Mouse (Mus musculus): ENCODE measurements around the gene Zg16. TPM values are rescaled to one million over a fixed set of nuclear protein-coding genes. Genes with fewer than 3 reads are reported as not detected.

Gene Zg16
- total RNA-seq, 1 experiment from 2014 or later: not detected

- no peak for ATAC-seq (replicated peaks; ENCODE audit: insufficient number of reproducible peaks, low FRiP score, low TSS enrichment, poor library complexity, severe bottlenecking)
These were observed 72.1 kb downstream of the Zg16 start for GRCm38 (mm10) chr7:127014993-127015392.

- ATAC-seq (replicated peaks; ENCODE audit: insufficient number of reproducible peaks, low FRiP score, low TSS enrichment, poor library complexity, severe bottlenecking): peak; percentile 42
These were observed 72.8 kb downstream of the Zg16 start, which contains the start of gene Mvp for GRCm38 (mm10) chr7:127014320-127014719. Mvp (minus strand) TSS chr7:127014621.

- ATAC-seq (replicated peaks; ENCODE audit: insufficient number of reproducible peaks, low FRiP score, low TSS enrichment, poor library complexity, severe bottlenecking): no peak
These were observed 73.7 kb downstream of the Zg16 start for GRCm38 (mm10) chr7:127013385-127013784.

GRCm38 (mm10) chr7:127012845-127013244 is 74.3 kb downstream of the Zg16 start:
- ATAC-seq (replicated peaks; ENCODE audit: insufficient number of reproducible peaks, low FRiP score, low TSS enrichment, poor library complexity, severe bottlenecking): no peak

- no peak for ATAC-seq (replicated peaks; ENCODE audit: insufficient number of reproducible peaks, low FRiP score, low TSS enrichment, poor library complexity, severe bottlenecking)
These were observed 74.8 kb downstream of the Zg16 start for GRCm38 (mm10) chr7:127012374-127012773.

GRCm38 (mm10) chr7:127011717-127012116 is 75.4 kb downstream of the Zg16 start:
- no peak for ATAC-seq (replicated peaks; ENCODE audit: insufficient number of reproducible peaks, low FRiP score, low TSS enrichment, poor library complexity, severe bottlenecking)

GRCm38 (mm10) chr7:127011051-127011450 is 76.1 kb downstream of the Zg16 start:
- ATAC-seq (replicated peaks; ENCODE audit: insufficient number of reproducible peaks, low FRiP score, low TSS enrichment, poor library complexity, severe bottlenecking): no peak

GRCm38 (mm10) chr7:127009307-127010085 is 77.6 kb downstream of the Zg16 start:
- ATAC-seq (replicated peaks; ENCODE audit: insufficient number of reproducible peaks, low FRiP score, low TSS enrichment, poor library complexity, severe bottlenecking): no peak

GRCm38 (mm10) chr7:127008239-127009019 is 78.7 kb downstream of the Zg16 start:
- ATAC-seq (replicated peaks; ENCODE audit: insufficient number of reproducible peaks, low FRiP score, low TSS enrichment, poor library complexity, severe bottlenecking): peak; percentile 91

- no peak for ATAC-seq (replicated peaks; ENCODE audit: insufficient number of reproducible peaks, low FRiP score, low TSS enrichment, poor library complexity, severe bottlenecking)
These were observed 79.7 kb downstream of the Zg16 start for GRCm38 (mm10) chr7:127007313-127008024.

GRCm38 (mm10) chr7:127004122-127004875 is 82.8 kb downstream of the Zg16 start:
- ATAC-seq (replicated peaks; ENCODE audit: insufficient number of reproducible peaks, low FRiP score, low TSS enrichment, poor library complexity, severe bottlenecking): no peak

- ATAC-seq (replicated peaks; ENCODE audit: insufficient number of reproducible peaks, low FRiP score, low TSS enrichment, poor library complexity, severe bottlenecking): no peak
These were observed 83.5 kb downstream of the Zg16 start for GRCm38 (mm10) chr7:127003620-127004019.

Other genes with a start within 250 kb of the Zg16 start
- not detected in 3 replicates for gene Doc2a, start 239.9 kb downstream of the Zg16 start, total RNA-seq (2017)
- 11.0 to 39.0 TPM (median 11.8 TPM) in 3 replicates for gene Hirip3, start 225.4 kb downstream of the Zg16 start, total RNA-seq (2017)
- gene Ino80e, start 225.0 kb downstream of the Zg16 start, total RNA-seq (2017): 19.2 to 46.1 TPM (median 34.5 TPM) in 3 replicates
- 37.9 to 49.8 TPM (median 38.3 TPM) in 3 replicates for gene Taok2, start 202.6 kb downstream of the Zg16 start, total RNA-seq (2017)
- 37.3 to 57.4 TPM (median 43.2 TPM) in 3 replicates for gene Tmem219, start 164.4 kb downstream of the Zg16 start, total RNA-seq (2017)
- 7.9 to 31.1 TPM (median 16.9 TPM) in 3 replicates for gene Kctd13, start 158.4 kb downstream of the Zg16 start, total RNA-seq (2017)
- not detected in 3 replicates for gene Asphd1, start 137.7 kb downstream of the Zg16 start, total RNA-seq (2017)
- 0.64 to 3.6 TPM (median 1.3 TPM) in 3 replicates for gene Sez6l2, start 136.8 kb downstream of the Zg16 start, total RNA-seq (2017)
- 43.2 to 53.6 TPM (median 43.9 TPM) in 3 replicates for gene Cdipt, start 111.4 kb downstream of the Zg16 start, total RNA-seq (2017)
- 2.8 to 9.8 TPM (median 5.5 TPM) in 3 replicates for gene Cdiptos, start 111.2 kb downstream of the Zg16 start, total RNA-seq (2017)
- gene Mvp, start 72.7 kb downstream of the Zg16 start, total RNA-seq (2017): 95.0 to 131 TPM (median 111 TPM) in 3 replicates
- gene Pagr1b, start 70.8 kb downstream of the Zg16 start, total RNA-seq (2017): 2.9 to 7.8 TPM (median 5.2 TPM) in 3 replicates
- 3.8 to 52.6 TPM (median 4.4 TPM) in 3 replicates for gene Pagr1a, start 70.0 kb downstream of the Zg16 start, total RNA-seq (2017)
- gene Gm42742, start 66.2 kb downstream of the Zg16 start, total RNA-seq (2017): 6.4 to 36.5 TPM (median 36.3 TPM) in 3 replicates
- not detected in 3 replicates for gene Prrt2, start 66.1 kb downstream of the Zg16 start, total RNA-seq (2017)
- gene Maz, start 60.3 kb downstream of the Zg16 start, total RNA-seq (2017): 16.7 to 36.3 TPM (median 30.1 TPM) in 3 replicates
- 0.85 to 3.7 TPM (median 0.97 TPM) in 3 replicates for gene Kif22, start 44.9 kb downstream of the Zg16 start, total RNA-seq (2017)
- 34.3 to 52.4 TPM (median 39.3 TPM) in 3 replicates for gene AI467606, start 4.0 kb upstream of the Zg16 start, total RNA-seq (2017)
- gene Qprt, start 34.9 kb upstream of the Zg16 start, total RNA-seq (2017): 5.1 to 16.1 TPM (median 9.1 TPM) in 3 replicates
- gene Spn, start 50.5 kb upstream of the Zg16 start, total RNA-seq (2017): 1,218 to 1,278 TPM (median 1,233 TPM) in 3 replicates
- 48.7 to 89.2 TPM (median 59.8 TPM) in 3 replicates for gene Cd2bp2, start 108.7 kb upstream of the Zg16 start, total RNA-seq (2017)
- gene Tbc1d10b, start 121.1 kb upstream of the Zg16 start, total RNA-seq (2017): 52.5 to 106 TPM (median 85.1 TPM) in 3 replicates
- 8.7 to 33.8 TPM (median 15.4 TPM) in 3 replicates for gene Mylpf, start 121.6 kb upstream of the Zg16 start, total RNA-seq (2017)
- 3.9 to 9.8 TPM (median 5.7 TPM) in 3 replicates for gene Zfp553, start 145.7 kb upstream of the Zg16 start, total RNA-seq (2017)
- 117 to 359 TPM (median 130 TPM) in 3 replicates for gene Sept1, start 145.8 kb upstream of the Zg16 start, total RNA-seq (2017)
- gene Zfp771, start 156.9 kb upstream of the Zg16 start, total RNA-seq (2017): 0.57 to 3.9 TPM (median 2.9 TPM) in 3 replicates
- 9.6 to 13.3 TPM (median 9.9 TPM) in 3 replicates for gene Dctpp1, start 173.4 kb upstream of the Zg16 start, total RNA-seq (2017)
- gene Sephs2, start 186.7 kb upstream of the Zg16 start, total RNA-seq (2017): 139 to 200 TPM (median 191 TPM) in 3 replicates
- gene Itgal, start 208.9 kb upstream of the Zg16 start, total RNA-seq (2017): 218 to 515 TPM (median 322 TPM) in 3 replicates